In genomic region chr11:120238751-120239359, GRCm38 (mm10) we compare ENCODE assay signal across 8 mouse cellular contexts. TPM values are rescaled to one million over a fixed set of nuclear protein-coding genes. Genes with fewer than 3 reads are reported as not detected.
A peak's percentile ranks its signal among the peaks of the same experiment; 100 is the strongest.
DNase-seq lines count a peak whose midpoint lies in the region; ATAC-seq and TF ChIP-seq lines count a peak whose summit lies in the region.

No protein-coding gene starts in this region.

- H3K4me1 ChIP-seq in heart, embryonic 10.5 days: peaks cover 70% of the 10 kb centered on the region
- peaks cover 54% of the 10 kb centered on the region for H3K4me1 ChIP-seq in kidney, postnatal 0 days (replicated peaks; ENCODE audit: insufficient read depth, low read length)

- peak overlapping the region; percentile 41 for H3K9ac ChIP-seq in kidney, postnatal 0 days (ENCODE audit: low read depth, low read length)

- H3K27ac ChIP-seq in heart, embryonic 10.5 days: peak overlapping the region; percentile 99
- H3K27ac ChIP-seq in kidney, postnatal 0 days: peak overlapping the region; percentile 93

- H3K9me3 ChIP-seq in heart, embryonic 10.5 days: no peaks in the 10 kb centered on the region
- no peaks in the 10 kb centered on the region for H3K9me3 ChIP-seq in kidney, postnatal 0 days (replicated peaks; ENCODE audit: low read length)

- TF ChIP-seq CTCF in kidney, postnatal 0 days (IDR thresholded peaks at IDR 0.05; ENCODE audit: low read depth): peak; percentile 17; the same call in 1 of the 2 replicates

- peak overlapping the region; percentile 100 for H3K4me2 ChIP-seq in kidney, postnatal 0 days (ENCODE audit: low read length)

- peak overlapping the region; percentile 89 for H3K4me3 ChIP-seq in heart, embryonic 10.5 days
- peak overlapping the region; percentile 94 for H3K4me3 ChIP-seq in kidney, postnatal 0 days (replicated peaks; ENCODE audit: low read depth, low read length)

- 4% methylated on average over 8 of the region's 8 CpGs for WGBS in heart, embryonic 10.5 days
- 18% methylated on average over 8 of the region's 8 CpGs for WGBS in kidney, postnatal 0 days

- H3K36me3 ChIP-seq in heart, embryonic 10.5 days: peaks cover 9% of the 10 kb centered on the region; the same call in 1 of the 2 replicates
- no peaks in the 10 kb centered on the region for H3K36me3 ChIP-seq in kidney, postnatal 0 days (ENCODE audit: insufficient read depth, low read length)

- ATAC-seq in kidney, postnatal 0 days (replicated peaks; ENCODE audit: low FRiP score, low read depth): peak; percentile 22; the same call in 1 of the 2 replicates
- ATAC-seq in erythroid progenitor cell, adult 5-6 weeks (replicated peaks; ENCODE audit: low FRiP score, poor library complexity, severe bottlenecking): no peak

- DNase-seq in ovary, postnatal 36 days (ENCODE audit: low spot score): peak; percentile 44
- DNase-seq in ovary, postnatal 10 days (ENCODE audit: low spot score): no peak
- peak; percentile 77 for DNase-seq in heart, embryonic 10.5 days (ENCODE audit: low spot score)
- peak; percentile 75 for DNase-seq in kidney, postnatal 0 days (ENCODE audit: low spot score)
- peak; percentile 83 for DNase-seq in neural tube, embryonic 10.5 days (ENCODE audit: extremely low spot score, low spot score)
- DNase-seq in T-cell, adult 2 months (ENCODE audit: low spot score): no peak
- DNase-seq in urinary bladder, postnatal 14 days (ENCODE audit: low spot score): no peak

- no peaks in the 10 kb centered on the region for H3K27me3 ChIP-seq in heart, embryonic 10.5 days (ENCODE audit: insufficient read depth, poor library complexity, severe bottlenecking)
- no peaks in the 10 kb centered on the region for H3K27me3 ChIP-seq in kidney, postnatal 0 days (ENCODE audit: insufficient read depth, low read length)

RNA-seq across cellular contexts. Expression of gene Bahcc1, which starts 6.1 kb away (rescaled TPM):
- polyA plus RNA-seq in heart, embryonic 10.5 days (2016; fragmentation: Nextera tagmentation; extraction: Ambion mirVana): 7.7 and 12.9 TPM in 2 replicates
- 8.2 and 8.6 TPM in 2 replicates for polyA plus RNA-seq in kidney, postnatal 0 days (2015; fragmentation: Nextera tagmentation; extraction: Ambion mirVana)
- 2.5 and 2.9 TPM in 2 replicates for total RNA-seq in erythroid progenitor cell, adult 5-6 weeks (2015; ENCODE audit: low replicate concordance)
- 1.4 TPM in 2 replicates for total RNA-seq in erythroid progenitor cell, adult 5-6 weeks (2017; ENCODE audit: low replicate concordance)

Comparison
In these comparisons a context has a peak if more than half of its experiments do, and no peak if none do; other contexts are left out.
1. DNase-seq: peak in ovary, postnatal 36 days (single experiment), heart, embryonic 10.5 days (single experiment), kidney, postnatal 0 days (single experiment) and neural tube, embryonic 10.5 days (single experiment); none in ovary, postnatal 10 days (single experiment), T-cell, adult 2 months (single experiment) and urinary bladder, postnatal 14 days (single experiment).